Mouse (Mus musculus) E14TG2a.4 (cell line): ENCODE measurements around the gene Brwd1.

ENCODE experiments used
- CTCF ChIP-seq: conservative IDR thresholded peaks from 2 replicates; pipeline ENCODE4 v1.5.1; 2014; ENCODE audit warnings: low read length
- POU5F1 ChIP-seq: IDR thresholded peaks from 2 replicates; pipeline ENCODE4 v1.6.1; 2014; ENCODE audit warnings: low read length, borderline replicate concordance

GRCm38 (mm10) chr16:96112769-96113168, 30.4 kb upstream of the Brwd1 start:
- TF ChIP-seq CTCF (no peak), POU5F1 (no peak)
